In the genomic region with DNA sequence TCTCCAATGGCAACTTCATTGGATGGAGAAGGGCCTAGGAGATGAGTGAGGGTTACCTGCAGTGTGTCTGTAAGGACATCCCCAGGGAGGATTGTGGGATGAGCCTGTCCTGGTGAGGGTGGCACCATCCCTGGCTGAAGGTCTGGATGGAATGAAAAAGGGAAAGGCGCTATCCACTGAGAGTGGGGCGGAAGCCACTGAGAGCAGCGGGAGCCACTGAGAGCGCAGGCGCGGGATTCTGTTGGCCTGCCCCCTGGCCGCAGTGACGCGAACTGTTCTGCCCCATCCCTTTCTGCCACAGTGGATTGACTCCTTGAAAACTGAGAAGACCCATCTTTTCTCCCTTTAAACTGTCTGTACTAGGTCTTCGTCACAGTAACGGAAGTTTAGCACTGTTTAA, we compare ENCODE assay signal across 8 mouse cellular contexts.
DNase-seq lines count a peak whose midpoint lies in the region; ATAC-seq and TF ChIP-seq lines count a peak whose summit lies in the region.

No protein-coding gene starts in this region.

- H3K27me3 ChIP-seq in heart, postnatal 0 days (ENCODE audit: control insufficient read depth, insufficient read depth, low read length) = no peaks in the 10 kb centered on the region
- no peaks in the 10 kb centered on the region for H3K27me3 ChIP-seq in forebrain, embryonic 15.5 days

- DNase-seq in heart, postnatal 0 days (ENCODE audit: low spot score) = no peak
- no peak for DNase-seq in heart, adult 9 months (ENCODE audit: low spot score in 2 of 2)
- no peak for DNase-seq in spleen, adult 12 weeks (ENCODE audit: low spot score)
- DNase-seq in spleen, postnatal 10 days (ENCODE audit: low spot score in 2 of 2) = no peak

- no peak for ATAC-seq in heart, postnatal 0 days (ENCODE audit: insufficient read depth, low read depth)
- peak; percentile 68; the same call in 1 of the 2 replicates for ATAC-seq in common myeloid progenitor, adult 5-6 weeks (replicated peaks; ENCODE audit: low read depth, poor library complexity, severe bottlenecking)
- peak; percentile 58; the same call in 1 of the 2 replicates for ATAC-seq in forebrain, embryonic 15.5 days (replicated peaks)
- ATAC-seq in megakaryocyte progenitor cell, adult 5-6 weeks (replicated peaks; ENCODE audit: poor library complexity) = peak; percentile 31; the same call in 1 of the 2 replicates
- ATAC-seq in monocyte, adult 5-6 weeks (replicated peaks; ENCODE audit: insufficient number of reproducible peaks, low FRiP score, low TSS enrichment, poor library complexity, severe bottlenecking) = no peak

- H3K9ac ChIP-seq in heart, postnatal 0 days (replicated peaks; ENCODE audit: low read depth, low read length) = no peak overlapping the region
- H3K9ac ChIP-seq in forebrain, embryonic 15.5 days (replicated peaks) = no peak overlapping the region

- no peak overlapping the region for H3K27ac ChIP-seq in heart, postnatal 0 days (ENCODE audit: low read depth)
- H3K27ac ChIP-seq in forebrain, embryonic 15.5 days (replicated peaks) = peak overlapping the region; percentile 61; the same call in 1 of the 2 replicates

- no peaks in the 10 kb centered on the region for H3K4me1 ChIP-seq in heart, postnatal 0 days (ENCODE audit: control insufficient read depth, insufficient read depth)
- H3K4me1 ChIP-seq in forebrain, embryonic 15.5 days = peaks cover 13% of the 10 kb centered on the region

- no peak overlapping the region for H3K4me2 ChIP-seq in heart, postnatal 0 days (ENCODE audit: low read depth, low read length)
- no peak overlapping the region for H3K4me2 ChIP-seq in forebrain, embryonic 15.5 days (replicated peaks)

- no peak overlapping the region for H3K4me3 ChIP-seq in heart, postnatal 0 days (ENCODE audit: low read depth, low read length)
- no peak overlapping the region for H3K4me3 ChIP-seq in forebrain, embryonic 15.5 days

- whole genome bisulfite sequencing in heart, postnatal 0 days = 17% methylated on average over 11 of the region's 11 CpGs
- WGBS in forebrain, embryonic 15.5 days = 13% methylated on average over 11 of the region's 11 CpGs

- no peaks in the 10 kb centered on the region for H3K9me3 ChIP-seq in heart, postnatal 0 days (replicated peaks; ENCODE audit: control insufficient read depth, low read length)
- no peaks in the 10 kb centered on the region for H3K9me3 ChIP-seq in forebrain, embryonic 15.5 days

- peak; percentile 26 for TF ChIP-seq CTCF in heart, postnatal 0 days (IDR thresholded peaks at IDR 0.05; ENCODE audit: low read depth)

- H3K36me3 ChIP-seq in heart, postnatal 0 days (replicated peaks; ENCODE audit: control insufficient read depth, insufficient read depth, low read length) = no peaks in the 10 kb centered on the region
- H3K36me3 ChIP-seq in forebrain, embryonic 15.5 days = no peaks in the 10 kb centered on the region

- TF ChIP-seq EP300 in heart, postnatal 0 days (IDR thresholded peaks at IDR 0.05; ENCODE audit: low read depth) = no peak

Comparison
In these comparisons a context has a peak if more than half of its experiments do, and no peak if none do; other contexts are left out.
1. ATAC-seq: peak in common myeloid progenitor, adult 5-6 weeks (single experiment), forebrain, embryonic 15.5 days (single experiment) and megakaryocyte progenitor cell, adult 5-6 weeks (single experiment); none in heart, postnatal 0 days (single experiment) and monocyte, adult 5-6 weeks (single experiment).